Mouse (Mus musculus): ENCODE measurements at regions not wholly inside any gene's neighbourhood (a gene's known extent, or its start where the extent isn't known, plus 50 kb on each side); places are given as distances from the start of the nearest gene placed in this dataset.
A peak's percentile ranks its signal among the peaks of the same experiment; 100 is the strongest.
"Not testable (repeated sequence)": the region's sequence is repeated elsewhere in the genome, so short reads cannot be mapped to it uniquely, and the experiment has no call there.

GRCm38 (mm10) chr3:79002173-79002848 is 284.0 kb downstream of the Rapgef2 start:
- no peak for DNase-seq (ENCODE audit: low spot score in 2 of 2)

- no peak for DNase-seq (ENCODE audit: low spot score in 2 of 2)
These were observed 284.6 kb downstream of the Rapgef2 start for GRCm38 (mm10) chr3:79001754-79002153.

- no peak for DNase-seq (ENCODE audit: low spot score in 2 of 2)
These were observed 286.0 kb downstream of the Rapgef2 start for GRCm38 (mm10) chr3:79000293-79000692.

GRCm38 (mm10) chr3:78999803-79000202 is 286.5 kb downstream of the Rapgef2 start:
- no peak for DNase-seq (ENCODE audit: low spot score in 2 of 2)

- no peak for DNase-seq (ENCODE audit: low spot score in 2 of 2)
These were observed 298.2 kb downstream of the Rapgef2 start for GRCm38 (mm10) chr3:78988120-78988519.

- DNase-seq (ENCODE audit: low spot score in 2 of 2), result no peak
These were observed 299.6 kb downstream of the Rapgef2 start for GRCm38 (mm10) chr3:78986726-78987125.

GRCm38 (mm10) chr3:78981057-78981456 is 305.3 kb downstream of the Rapgef2 start:
- DNase-seq (ENCODE audit: low spot score in 2 of 2), result no peak

GRCm38 (mm10) chr3:78978781-78979180 is 307.5 kb downstream of the Rapgef2 start:
- no peak for DNase-seq (ENCODE audit: low spot score in 2 of 2)

GRCm38 (mm10) chr3:78966683-78967549 is 319.4 kb downstream of the Rapgef2 start:
- not testable (repeated sequence) for DNase-seq (ENCODE audit: low spot score in 2 of 2)

GRCm38 (mm10) chr3:78964231-78964858 is 322.0 kb downstream of the Rapgef2 start:
- DNase-seq (ENCODE audit: low spot score in 2 of 2), result no peak

- no peak for DNase-seq (ENCODE audit: low spot score in 2 of 2)
These were observed 327.5 kb downstream of the Rapgef2 start for GRCm38 (mm10) chr3:78958781-78959180.

GRCm38 (mm10) chr3:78955364-78955763 is 331.0 kb downstream of the Rapgef2 start:
- no peak for DNase-seq (ENCODE audit: low spot score in 2 of 2)

GRCm38 (mm10) chr3:78949385-78949784 is 336.9 kb downstream of the Rapgef2 start:
- not testable (repeated sequence) for DNase-seq (ENCODE audit: low spot score in 2 of 2)

GRCm38 (mm10) chr3:78948700-78949099 is 337.6 kb downstream of the Rapgef2 start:
- no peak for DNase-seq (ENCODE audit: low spot score in 2 of 2)

GRCm38 (mm10) chr3:78948171-78948570 is 338.1 kb downstream of the Rapgef2 start:
- no peak for DNase-seq (ENCODE audit: low spot score in 2 of 2)

- no peak for DNase-seq (ENCODE audit: low spot score in 2 of 2)
These were observed 339.1 kb downstream of the Rapgef2 start for GRCm38 (mm10) chr3:78947183-78947582.

- no peak for DNase-seq (ENCODE audit: low spot score in 2 of 2)
These were observed 342.1 kb downstream of the Rapgef2 start for GRCm38 (mm10) chr3:78944185-78944584.

GRCm38 (mm10) chr3:78932975-78933374 is 353.3 kb downstream of the Rapgef2 start:
- no peak for DNase-seq (ENCODE audit: low spot score in 2 of 2)

GRCm38 (mm10) chr3:78919850-78920249 is 366.5 kb downstream of the Rapgef2 start:
- DNase-seq (ENCODE audit: low spot score in 2 of 2), result no peak

- DNase-seq (ENCODE audit: low spot score in 2 of 2), result peak; percentile 10 to 19
These were observed 366.9 kb downstream of the Rapgef2 start for GRCm38 (mm10) chr3:78919407-78919806.

- DNase-seq (ENCODE audit: low spot score in 2 of 2), result no peak
These were observed 378.0 kb downstream of the Rapgef2 start for GRCm38 (mm10) chr3:78908196-78908844.

GRCm38 (mm10) chr3:78907778-78908177 is 378.5 kb downstream of the Rapgef2 start:
- DNase-seq (ENCODE audit: low spot score in 2 of 2), result no peak
